Mouse (Mus musculus): ENCODE results near the gene Ophn1.

DNA sequence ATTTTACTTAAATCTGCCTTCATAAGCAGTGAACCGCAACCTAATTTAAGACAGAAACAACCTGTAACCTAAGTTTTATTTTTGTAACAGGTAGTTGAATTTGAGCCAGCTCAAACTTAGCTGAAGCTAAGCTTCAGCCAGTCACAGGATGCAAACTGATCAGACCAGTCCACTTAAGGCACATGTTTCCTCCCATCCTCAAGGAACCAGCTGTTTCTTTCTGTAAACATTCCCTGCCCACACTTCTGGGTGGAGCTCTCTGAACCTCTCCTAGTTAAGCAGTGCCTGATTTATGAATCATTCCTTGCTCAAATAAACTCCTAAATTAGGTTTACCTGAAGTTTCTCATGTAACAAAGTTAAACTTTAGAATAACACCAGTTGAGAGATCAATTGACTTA lies 54.8 kb downstream of the Ophn1 start:
- no peak for TF ChIP-seq CTCF (IDR thresholded peaks at IDR 0.05)
- no peak for TF ChIP-seq POLR2A (IDR thresholded peaks at IDR 0.05; ENCODE audit: insufficient read depth, low read depth, low read length)
- TF ChIP-seq EP300 (IDR thresholded peaks at IDR 0.05; ENCODE audit: insufficient read depth, low read depth, low read length) = no peak
